Mouse (Mus musculus) thymus, adult 18-20 months (tissue): ENCODE measurements around the gene Nup210.
A peak's percentile ranks its signal among the peaks of the same experiment; 100 is the strongest.

ENCODE experiments used
- DNase-seq, 2 experiments: peaks; one replicate each; pipeline ENCODE4 v3.0.0; 2022; ENCODE audit warnings: mixed read lengths in 2 of 2

Gene Nup210

DNA sequence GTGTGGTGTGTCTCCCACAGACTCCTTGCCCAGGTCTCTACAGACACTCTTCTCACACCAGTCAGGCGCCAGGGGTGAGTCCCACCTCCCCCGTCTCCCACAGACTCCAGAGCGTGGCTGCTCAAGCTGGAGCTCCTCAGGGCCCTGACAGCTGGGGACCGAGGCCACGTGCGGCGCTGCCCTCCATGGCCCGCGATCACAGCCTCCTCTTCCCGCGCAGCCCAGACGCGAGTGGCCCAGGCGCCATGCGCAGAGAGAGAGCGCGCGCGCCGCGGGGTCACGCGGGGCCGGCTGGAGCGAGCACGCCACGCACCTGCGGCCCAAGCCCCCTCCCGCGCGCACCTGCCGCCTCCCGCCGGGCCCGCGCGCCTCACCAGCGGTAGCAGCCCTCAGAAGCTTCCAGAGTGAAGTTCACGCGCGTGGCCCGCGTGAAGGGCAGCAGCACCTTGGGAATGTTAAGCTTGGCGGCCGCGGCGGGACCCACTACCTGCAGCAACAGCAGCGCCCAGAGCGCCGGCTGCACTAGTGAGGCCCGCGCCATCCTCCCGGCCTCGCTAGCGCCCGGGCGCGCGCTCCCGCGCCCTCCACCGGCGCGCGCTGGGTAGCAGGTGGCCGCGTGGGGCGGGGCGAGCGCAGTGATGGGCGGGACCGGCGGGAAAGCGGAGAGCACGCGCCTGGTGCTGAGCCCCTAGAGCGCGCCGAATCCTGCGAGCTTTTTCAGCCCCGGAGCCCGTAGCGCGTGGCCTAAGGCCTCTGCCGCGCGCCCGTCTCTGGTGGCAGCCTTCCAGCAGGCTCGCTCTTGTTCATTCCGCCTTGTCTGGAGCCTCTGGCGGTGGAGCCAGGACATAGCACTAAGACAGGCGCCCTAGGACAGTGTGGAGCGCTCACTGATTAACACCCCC, at the start of gene Nup210:
Nup210 (minus strand) TSS at position 586 of the 902 bp plus-strand sequence.
- DNase-seq = peak; percentile 88 to 91

DNA sequence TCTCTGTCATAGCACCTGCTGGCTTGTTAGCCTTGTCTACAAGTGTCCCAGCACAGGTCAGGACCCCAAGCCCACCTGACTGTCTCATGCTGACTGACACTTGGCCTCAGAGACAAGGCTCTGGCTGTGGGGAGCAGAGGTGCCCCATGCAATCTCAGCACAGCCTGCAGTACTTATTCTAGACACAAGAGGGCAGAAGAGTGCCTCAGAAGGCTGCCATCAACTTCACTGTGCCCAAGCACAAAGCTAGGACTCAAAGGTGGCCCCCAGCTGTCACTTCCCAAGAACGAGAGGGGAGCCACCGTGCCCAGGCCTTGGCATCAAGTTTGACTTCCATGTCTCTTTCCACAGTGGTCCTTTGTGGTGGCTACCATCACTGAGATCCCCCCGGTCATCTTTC, 48.6 kb upstream of the Nup210 start:
- peak in 1 of 2 experiments; percentile 35 for DNase-seq

DNA sequence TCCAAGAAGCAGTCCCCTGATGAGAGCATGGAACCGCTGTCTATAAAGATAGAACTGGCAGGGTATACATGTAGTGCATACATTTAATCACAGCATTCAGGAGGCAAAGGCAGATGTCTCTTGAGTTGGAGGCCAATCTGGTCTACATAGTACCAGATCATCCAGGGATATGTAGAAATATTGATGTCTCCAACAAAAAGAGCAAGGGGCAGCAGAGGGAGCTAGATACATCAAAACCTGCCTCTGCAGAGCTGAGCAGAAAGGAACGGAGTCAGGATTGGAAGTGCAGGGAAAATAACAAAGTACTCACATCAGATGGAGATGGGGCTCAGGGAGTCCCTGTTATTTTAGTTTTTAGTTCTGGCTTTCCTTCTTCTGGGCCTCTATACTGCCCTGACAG, 48.0 kb upstream of the Nup210 start:
- DNase-seq = no peak

DNA sequence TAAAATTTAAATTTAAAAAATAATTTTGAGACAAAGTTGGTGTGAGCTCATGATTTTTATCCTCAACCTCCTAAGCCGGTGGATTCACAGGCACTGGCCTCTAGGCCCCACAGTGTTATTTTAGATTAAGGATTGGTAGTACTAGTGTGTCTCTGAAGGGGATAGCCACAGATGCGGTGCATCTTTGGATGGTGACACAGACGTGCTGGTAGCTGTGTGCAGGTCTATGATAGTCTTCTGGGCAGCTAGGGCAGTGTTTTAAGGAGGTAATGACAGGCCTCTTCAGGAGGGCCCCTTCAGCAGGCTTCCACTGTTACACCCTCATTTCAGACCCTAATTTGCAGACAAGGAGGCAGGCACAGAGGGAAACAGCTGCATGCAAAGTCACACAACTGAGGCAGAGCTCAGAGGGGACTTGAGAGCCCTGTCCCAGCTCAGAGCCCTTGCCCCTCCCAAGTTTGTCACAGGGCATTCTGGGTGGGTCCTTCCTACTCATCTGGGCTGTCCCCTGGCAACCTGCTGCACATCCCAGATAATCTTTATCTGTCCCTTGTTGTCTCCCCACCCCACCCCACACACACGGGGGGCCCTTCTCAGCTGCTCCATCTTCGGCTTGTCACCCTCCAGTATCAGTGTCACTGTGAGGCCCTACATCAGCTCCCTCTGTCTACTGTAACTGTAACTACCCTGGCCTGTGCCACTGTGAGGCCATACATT, 46.7 kb upstream of the Nup210 start:
- no peak for DNase-seq

DNA sequence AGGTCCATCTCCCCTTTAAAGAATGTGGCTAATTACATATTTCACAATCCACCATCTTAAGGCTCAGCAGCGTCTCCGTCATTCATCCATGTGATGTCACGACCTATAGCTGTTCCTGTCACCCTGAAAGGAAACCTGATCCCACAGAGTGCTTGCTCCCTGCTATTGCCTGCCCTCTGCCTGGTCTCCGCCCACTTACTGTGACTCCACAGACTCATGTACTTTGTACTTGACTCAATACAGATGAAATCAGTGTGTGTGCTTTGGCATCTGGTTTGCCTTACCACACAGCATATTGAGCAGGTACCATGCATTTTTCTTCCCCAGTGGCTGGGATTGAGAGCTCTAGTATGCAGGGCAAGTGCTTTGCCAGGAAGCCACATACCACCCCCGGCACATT, 45.7 kb upstream of the Nup210 start:
- no peak for DNase-seq

DNA sequence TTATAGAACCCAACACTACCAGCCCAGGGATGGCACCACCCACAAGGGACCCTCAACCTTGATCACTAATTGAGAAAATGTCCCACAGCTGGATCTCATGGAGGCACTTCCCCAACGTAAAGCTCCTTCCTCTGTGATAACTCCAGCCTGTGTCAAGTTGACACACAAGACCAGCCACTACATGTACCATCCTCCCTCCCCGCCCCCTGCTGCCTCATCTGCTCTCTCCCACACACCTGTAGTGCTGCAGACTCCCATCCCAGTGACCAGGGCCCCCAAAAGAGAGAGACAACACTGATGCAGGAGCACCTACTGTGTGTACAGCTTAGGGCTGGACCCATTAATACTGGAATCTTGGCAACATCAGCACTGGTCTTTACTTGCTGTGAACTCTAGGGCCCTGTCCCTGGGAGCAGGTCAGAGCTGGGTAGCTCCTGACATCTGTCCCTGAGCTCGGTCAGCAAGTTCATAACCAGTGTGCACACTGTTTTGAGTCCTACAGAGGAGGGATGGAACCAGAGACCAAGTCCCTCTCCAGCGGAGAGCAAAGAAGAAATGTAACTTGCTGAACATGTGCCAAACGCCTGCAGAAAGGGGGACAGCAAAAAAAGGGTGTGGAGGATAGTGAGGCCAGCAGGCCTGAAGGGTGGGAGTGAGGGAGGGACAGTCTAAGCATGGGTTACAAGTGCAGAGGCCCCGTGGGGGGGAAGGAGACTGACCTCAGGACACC, 45.0 kb upstream of the Nup210 start:
- no peak for DNase-seq

DNA sequence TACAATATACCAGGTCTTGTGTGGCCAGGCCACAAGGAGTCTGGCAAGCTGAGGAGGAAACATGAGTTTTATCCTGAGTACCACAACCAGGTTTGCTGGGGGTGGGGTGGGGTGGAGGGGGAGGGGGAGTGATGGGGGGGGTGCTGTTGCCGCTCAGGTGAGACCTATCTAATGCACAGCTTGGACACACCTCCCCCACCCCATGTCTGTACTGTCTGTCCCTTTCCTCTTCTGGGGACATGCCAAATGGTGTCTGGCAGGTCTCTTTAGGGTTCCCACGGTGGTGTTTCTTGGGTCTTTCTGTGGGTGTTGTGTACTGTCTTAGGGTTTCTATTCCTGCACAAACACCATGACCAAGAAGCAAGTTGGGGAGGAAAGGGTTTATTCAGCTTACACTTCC, 44.3 kb upstream of the Nup210 start:
- no peak for DNase-seq

DNA sequence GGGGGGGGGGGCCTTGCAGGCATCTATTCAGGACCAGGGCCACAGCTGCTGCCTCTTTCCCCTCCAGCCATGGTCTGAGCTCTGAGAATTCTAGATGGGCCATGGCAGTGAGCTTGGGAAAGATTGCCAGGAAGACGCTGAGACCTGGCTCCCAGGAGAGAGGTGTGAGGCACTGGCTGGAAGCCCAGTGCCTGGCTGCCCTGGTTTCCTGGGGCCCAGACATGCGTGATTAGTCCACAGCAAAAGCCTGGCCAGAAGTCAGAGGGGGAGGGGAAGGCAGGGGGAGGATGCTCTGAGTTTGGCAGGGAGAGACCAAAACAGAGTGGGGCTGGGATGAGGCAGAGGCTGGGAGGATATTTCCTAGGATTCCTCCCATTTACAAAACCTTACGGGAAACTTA, 43.8 kb upstream of the Nup210 start:
- no peak for DNase-seq

DNA sequence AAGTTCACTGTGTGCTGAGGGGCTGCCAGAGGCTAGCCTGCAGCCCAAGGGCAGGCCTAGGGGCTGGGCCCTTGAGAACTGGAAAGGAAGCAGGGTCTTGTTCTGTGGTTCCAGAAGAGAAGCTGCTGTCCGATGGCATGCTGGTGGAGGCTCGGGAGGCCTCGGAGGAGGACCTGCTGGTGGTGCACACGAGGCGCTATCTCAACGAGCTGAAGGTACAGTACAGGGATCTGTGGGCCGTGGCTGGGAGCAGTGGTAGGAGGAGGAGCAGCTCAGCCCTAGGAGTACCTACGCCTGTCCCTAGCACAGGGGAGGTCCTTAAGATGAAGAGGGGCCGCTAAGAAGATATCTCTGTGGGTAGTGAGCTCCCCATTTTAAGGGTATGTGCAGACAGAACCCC, 42.4 kb upstream of the Nup210 start:
- DNase-seq = no peak

DNA sequence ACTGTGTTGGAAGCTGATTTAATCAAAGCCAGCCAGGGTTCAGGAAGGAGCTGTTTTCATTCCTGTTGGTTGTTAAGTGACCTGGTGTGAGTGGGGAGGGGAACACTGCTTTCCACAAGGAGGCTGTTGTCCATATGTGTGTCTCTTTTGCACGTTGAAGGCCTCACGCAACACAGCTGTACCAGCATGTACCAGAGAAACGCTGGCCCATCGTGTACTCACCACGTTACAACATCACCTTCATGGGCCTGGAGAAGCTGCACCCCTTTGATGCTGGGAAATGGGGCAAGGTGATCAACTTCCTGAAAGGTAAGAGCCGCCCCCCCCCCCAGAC, 40.6 kb upstream of the Nup210 start:
- no peak for DNase-seq

DNA sequence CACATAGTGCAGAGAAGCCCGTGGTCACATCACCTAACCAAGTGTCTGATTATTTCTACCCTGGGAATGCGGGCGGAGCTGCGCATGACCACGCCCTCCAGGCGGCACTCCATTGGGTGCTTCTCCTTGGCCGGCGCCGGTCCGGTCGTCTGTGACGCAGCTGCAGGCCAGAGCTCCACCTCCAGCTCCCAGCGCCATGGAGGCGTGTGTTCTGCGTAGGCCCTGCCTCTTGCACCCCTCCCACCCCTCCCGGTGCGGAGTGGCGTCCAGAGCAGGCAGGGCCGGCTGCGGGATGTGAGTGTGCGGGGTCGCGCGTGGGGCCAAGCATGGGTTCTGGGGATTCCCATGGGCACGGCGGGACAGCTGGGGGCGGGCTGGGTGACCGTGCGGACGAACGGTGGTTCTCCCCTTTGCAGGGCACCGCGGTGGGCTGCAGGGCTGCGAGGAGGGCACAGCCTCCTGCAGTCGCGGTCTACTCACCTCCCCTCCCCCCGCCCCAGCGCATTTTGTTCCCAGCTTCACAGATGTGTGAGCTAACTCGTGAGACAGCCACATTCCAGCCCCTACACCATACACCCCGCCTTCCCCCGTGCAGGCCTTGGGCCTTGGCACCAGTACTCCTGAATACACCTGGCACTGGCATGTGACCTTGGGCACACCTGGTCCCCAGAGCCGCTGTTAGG, 40.1 kb upstream of the Nup210 start, which contains the start of gene Hdac11:
Hdac11 (plus strand) TSS at position 112 of the 683 bp plus-strand sequence.
- DNase-seq = peak; percentile 59 to 66

DNA sequence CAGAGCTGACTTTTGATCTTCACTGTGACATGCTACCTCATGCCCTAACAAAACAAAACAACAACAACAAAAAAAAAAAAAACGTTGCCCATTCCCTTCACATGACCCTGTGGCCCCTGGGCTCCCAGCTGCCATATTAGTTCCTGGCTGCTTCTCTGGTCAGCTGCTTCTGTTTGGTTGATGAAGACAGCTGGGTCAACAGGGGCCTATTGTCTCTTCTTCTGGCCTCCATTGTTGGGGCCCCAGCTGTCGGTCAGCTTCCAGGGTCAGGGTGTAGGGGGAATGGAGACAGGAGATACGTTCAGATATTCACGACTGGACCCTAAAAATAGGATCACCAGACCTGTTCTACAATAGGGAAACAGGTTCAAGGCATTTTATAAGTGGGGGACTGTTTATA, 39.4 kb upstream of the Nup210 start:
- DNase-seq = no peak

DNA sequence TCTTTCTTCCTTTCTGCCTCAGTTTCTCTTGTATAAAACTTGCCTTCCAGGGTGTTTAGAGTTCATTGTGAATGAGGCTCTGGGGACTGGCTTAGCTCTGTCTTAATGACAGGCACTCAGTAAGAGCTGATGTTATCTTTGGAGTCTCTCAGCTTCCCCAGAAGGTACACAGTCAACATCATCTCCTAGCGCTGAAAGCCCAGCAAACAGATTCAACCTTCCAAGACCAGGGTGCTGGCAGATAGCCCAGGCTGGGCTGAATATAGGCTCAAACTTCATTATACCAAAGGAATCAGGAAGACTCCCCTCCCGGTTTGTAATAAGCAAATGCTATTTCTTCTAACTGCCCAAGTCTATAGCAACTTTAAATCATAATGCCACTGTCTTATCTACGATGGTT, 38.7 kb upstream of the Nup210 start:
- DNase-seq = no peak

DNA sequence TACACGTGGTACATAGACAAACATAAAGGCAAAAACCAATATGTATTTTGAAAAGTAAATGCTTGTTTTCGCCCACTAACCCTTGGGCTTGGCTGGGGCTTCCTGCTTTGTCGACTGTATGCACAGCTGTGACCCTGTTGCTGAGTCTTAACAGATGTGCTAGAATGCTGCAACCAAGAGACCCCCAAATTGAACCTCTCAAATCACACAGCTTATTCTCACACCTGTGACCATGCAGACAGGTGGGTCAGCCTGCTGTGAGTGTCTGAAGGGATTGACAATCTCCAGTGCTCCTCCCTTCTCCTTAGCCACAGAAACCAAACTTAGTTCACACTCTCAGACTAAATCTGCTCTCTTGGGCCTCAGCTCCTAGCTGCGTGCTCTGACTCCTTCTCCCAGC, 38.1 kb upstream of the Nup210 start:
- peak in 1 of 2 experiments; percentile 17 for DNase-seq

DNA sequence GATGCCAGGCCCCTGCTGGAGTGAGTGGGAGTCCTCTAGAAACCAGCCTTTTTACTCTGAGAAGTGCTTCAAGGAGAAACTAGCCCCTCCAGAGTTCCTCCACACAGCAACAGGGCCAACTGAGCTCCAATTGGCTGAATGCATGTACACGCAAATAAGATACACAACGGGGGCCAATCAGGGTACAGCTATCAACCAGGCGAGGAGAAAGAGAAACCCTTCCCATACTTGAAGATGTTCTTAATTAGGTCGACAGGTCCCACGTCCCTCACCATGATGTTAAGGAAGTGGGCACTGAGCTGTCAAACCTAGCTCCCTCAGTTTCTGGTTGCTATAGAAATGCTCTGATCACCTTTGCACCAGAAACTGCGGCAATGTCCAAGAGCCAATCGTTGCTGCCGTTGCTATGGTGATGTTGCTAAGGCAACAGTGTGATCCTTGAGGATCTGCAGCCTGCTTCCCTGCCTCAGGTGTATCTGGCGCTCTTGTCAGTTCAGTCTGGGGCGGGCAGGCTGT, 37.0 kb upstream of the Nup210 start:
- no peak for DNase-seq

DNA sequence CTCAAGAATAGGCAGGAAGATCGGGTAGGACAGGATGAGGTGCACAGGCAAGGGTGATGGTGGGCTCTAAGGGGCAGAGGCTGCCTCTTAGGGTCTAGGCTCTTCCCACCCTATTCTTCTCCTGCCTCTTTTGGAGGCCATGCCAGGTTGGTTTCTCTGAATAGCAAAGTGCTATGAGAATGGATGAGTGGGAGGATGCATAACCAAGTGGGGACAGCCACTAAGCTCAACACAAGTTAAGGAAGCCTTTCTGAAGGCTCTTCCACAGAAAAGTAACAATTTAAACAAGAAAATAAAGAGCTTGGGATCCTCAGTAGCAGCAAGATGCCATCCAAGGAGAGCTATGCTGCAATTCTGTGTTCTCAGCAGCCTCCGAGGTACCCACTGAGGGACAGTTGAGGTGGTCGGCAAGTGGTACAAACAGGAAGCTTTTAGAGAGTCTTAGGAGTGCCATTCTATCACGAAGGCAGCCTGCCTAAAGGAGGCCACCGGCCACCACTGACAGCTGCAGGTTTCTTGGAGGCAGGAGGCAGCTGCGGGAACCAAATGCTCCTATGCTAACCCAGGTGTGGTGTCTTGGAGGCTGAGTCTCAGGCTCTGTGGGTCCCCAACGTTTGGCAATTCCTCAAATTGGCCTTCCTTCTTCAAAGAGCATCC, 36.4 kb upstream of the Nup210 start:
- peak in 1 of 2 experiments; percentile 25 for DNase-seq

DNA sequence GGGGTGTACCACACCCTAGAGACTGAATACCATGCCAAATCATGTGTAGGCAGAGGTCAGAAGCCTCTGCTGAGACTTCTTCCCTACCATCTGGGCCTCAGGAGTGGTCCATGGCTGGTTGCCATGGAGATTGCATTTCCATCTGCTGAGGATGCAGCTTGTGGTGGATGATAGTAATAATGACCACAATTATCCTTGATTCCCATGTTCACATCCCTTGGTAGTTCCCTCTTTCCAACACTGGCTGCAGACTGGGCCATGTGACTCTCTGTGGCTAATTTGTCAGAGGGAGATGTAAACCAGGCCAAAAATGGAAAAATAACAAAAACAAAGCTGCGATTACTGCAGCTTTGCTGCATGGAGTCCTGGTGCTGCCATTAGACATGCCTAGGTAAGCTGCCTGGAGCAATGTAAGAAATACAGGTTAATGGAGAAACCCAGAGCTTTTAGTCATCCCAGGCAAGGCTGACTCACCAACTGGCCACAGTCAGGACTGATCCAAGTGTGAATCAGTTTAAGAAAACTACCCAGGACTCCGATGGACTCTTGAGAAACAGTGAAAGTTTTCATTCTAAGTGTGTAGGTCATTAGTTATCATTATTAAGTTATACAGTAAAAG, 30.6 kb upstream of the Nup210 start:
- no peak for DNase-seq

DNA sequence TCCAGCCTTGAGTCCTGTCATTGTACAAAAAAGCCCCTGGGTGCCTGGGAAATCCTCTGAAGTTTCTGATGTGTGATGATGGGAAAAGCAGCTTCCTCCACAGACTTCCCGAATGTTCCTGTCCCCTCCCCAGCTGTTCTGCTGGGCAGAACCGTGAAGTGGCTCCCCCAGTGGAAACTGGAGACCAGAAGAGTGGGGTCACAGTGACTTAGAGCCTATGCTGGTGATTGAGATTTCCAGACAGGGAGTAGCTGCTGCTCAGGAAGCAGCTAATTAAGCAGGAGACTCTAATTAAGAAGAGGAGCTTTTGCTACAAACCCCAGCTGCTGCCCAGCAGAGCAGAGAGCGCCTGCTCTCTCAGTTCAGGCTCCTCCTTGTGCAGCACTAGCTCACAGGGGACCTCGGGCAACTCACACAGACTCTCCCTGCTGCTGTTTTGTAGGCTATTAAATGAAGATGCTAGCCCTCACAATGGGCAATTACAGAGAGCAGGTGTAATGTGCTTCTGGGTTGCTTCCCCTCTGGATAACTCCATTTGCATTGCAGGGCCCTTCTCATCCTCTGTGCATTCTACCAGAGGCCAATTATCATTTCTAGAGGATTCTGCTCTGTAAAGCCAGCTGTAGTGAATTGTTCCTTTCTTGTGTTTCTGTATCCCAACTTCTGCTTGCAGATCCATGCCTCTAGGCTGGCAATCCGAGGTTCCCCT, 30.0 kb upstream of the Nup210 start:
- no peak for DNase-seq

DNA sequence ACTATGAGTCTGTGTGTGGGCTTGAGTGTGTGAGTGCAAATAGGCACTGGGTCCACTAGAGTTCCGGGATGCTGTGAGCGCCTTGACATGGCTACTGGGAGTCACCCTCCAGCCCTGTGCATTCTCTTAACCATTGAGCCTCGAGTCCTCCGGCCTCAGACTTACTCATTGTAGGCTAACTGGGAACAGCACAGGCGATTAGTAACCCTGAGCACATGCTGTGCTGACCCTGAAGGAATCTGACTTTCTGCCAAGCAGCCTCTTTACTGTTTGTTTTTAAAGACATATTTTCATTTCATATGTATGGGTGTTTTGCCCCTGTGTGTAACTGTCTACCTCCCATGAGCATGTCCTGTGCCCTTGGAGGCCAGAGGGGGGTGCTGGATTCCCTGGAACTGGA, 28.9 kb upstream of the Nup210 start:
- no peak for DNase-seq

DNA sequence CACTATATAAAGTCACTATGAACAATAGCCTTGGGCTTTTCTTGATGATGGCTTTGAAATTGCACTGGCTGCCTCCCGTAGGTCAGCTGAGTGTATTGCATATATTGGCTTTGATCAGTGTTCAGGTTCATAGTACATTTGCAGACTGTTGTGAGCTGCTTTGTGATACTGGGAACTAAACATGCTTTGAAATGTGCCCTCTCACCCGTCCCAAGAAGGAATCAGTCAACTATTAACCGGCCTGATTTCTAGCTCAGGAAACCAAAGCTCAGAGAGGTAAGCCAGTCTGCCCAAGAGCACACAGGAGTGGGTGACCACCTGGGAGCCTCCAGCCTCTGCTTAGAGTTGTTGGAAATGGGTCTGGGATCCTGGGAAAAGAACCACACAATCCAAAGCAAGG, 28.4 kb upstream of the Nup210 start:
- no peak for DNase-seq

DNA sequence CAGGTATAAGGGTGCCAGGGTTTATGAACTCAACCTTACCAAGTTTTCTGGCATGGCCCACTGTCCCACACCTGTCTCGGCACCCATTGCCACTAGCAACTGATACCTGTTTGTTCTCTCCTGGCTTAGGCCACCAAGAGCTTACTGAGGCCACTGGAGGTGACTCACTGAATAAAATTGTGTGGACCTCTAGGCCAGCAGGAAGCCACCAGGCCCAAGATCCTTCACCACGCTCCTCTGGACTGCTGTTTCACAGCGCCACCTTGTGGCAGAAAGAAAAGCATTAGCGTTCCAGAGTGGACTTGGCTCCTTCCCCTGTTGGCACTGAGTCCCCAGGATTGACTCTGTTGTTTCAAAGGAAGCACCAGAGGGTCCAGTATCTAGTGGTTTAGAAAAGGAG, 23.2 kb upstream of the Nup210 start:
- peak in 1 of 2 experiments; percentile 35 for DNase-seq
